Mouse (Mus musculus) midbrain, embryonic 15.5 days (tissue): Measurements from ENCODE around the gene Erh. TPM values are rescaled to one million over a fixed set of nuclear protein-coding genes. Genes with fewer than 3 reads are reported as not detected.

Experiments
- ATAC-seq: fragments of 200-750 bp; cut with Nextera tagmentation; replicated peaks from 2 replicates; pipeline ENCODE4 v1.8.0; 2017; ENCODE audit warnings: moderate TSS enrichment
- H3K27ac ChIP-seq: fragments of 300-500 bp; sonication (generic); 2 replicates; pipeline ENCODE4 v1.5.1; 2015; ENCODE audit warnings: mild to moderate bottlenecking, inconsistent platforms
- H3K27me3 ChIP-seq: fragments of 300-500 bp; sonication (generic); replicated peaks from 2 replicates; pipeline ENCODE4 v1.6.1; 2015; ENCODE audit warnings: inconsistent platforms
- H3K36me3 ChIP-seq: fragments of 300-500 bp; sonication (generic); replicated peaks from 2 replicates; pipeline ENCODE4 v1.6.1; 2015; ENCODE audit warnings: inconsistent platforms
- H3K4me1 ChIP-seq: fragments of 300-500 bp; sonication (generic); 2 replicates; pipeline ENCODE4 v1.6.1; 2015; ENCODE audit warnings: inconsistent platforms
- H3K4me2 ChIP-seq: fragments of 300-500 bp; sonication (generic); 2 replicates; pipeline ENCODE4 v1.6.1; 2015; ENCODE audit warnings: inconsistent platforms, mild to moderate bottlenecking, moderate library complexity
- H3K4me3 ChIP-seq: fragments of 300-500 bp; sonication (generic); 2 replicates; pipeline ENCODE4 v1.5.1; 2015; ENCODE audit warnings: mild to moderate bottlenecking, inconsistent platforms
- H3K9ac ChIP-seq: fragments of 300-500 bp; sonication (generic); 2 replicates; pipeline ENCODE4 v1.6.1; 2015; ENCODE audit warnings: mild to moderate bottlenecking, inconsistent platforms
- H3K9me3 ChIP-seq: fragments of 300-500 bp; sonication (generic); 2 replicates; pipeline ENCODE4 v1.6.1; 2016; ENCODE audit warnings: inconsistent platforms
- WGBS: fragments of 180-500 bp; shearing (Covaris S2); methylation state at CpG from one replicate; pipeline ENCODE4 v1.1.7; 2015; ENCODE audit warnings: mixed read lengths; 5-methylcytosine and 5-hydroxymethylcytosine counted together
- polyA plus RNA-seq: library from polyadenylated mRNA; unstranded; fragments of >200 nt; fragmentation: Nextera tagmentation; extraction: Ambion mirVana; gene quantifications from 2 replicates; pipeline ENCODE4 v1.2.1, GENCODE M21; 2015

The Erh gene
- polyA plus RNA-seq, 1 experiment from 2014 or later: 292 TPM

DNA sequence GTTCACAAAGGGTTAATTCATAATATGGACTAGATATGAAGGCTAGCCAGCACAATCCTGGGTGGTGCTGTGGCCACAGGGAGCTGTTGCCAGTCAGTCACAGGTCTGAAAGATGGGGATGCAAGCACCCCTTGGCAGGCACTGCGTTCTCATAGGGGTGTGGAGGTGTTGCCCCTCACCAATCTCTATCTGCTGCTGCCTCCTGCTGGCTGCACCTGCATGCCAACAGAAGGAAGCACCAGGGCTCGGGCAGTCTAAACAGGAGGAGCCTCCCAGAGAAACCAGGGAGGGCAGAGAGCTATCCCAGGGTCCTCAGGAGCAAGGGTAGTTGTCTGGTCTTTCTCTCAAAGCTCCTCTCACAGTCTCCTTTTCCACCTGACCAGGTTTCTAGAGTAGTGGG lies 59.2 kb downstream of the Erh start:
- Histone ChIP-seq H3K27me3 (no peaks in the 10 kb centered on the region), H3K9ac (no peak overlapping the region), H3K27ac (0 out of 2 replicates have a peak overlapping the region, but pooled peaks have one; percentile 12), H3K9me3 (no peaks in the 10 kb centered on the region), H3K4me2 (no peak overlapping the region), H3K36me3 (peaks cover 14% of the 10 kb centered on the region), H3K4me1 (no peaks in the 10 kb centered on the region), H3K4me3 (no peak overlapping the region)
- WGBS: 38% methylated on average over 2 of the region's 2 CpGs
- ATAC-seq: no peak

Other genes starting within 250 kb of the Erh start
- gene Dcaf5, start 207.7 kb downstream of the Erh start, polyA plus RNA-seq: 25.5 and 26.6 TPM in 2 replicates
- 59.6 and 69.7 TPM in 2 replicates for gene Exd2, start 181.2 kb downstream of the Erh start, polyA plus RNA-seq
- gene Galnt16, start 126.1 kb downstream of the Erh start, polyA plus RNA-seq: 39.5 and 42.4 TPM in 2 replicates
- gene Slc39a9, start 458 bp downstream of the Erh start, polyA plus RNA-seq: 24.3 and 27.5 TPM in 2 replicates
- 3.3 and 3.8 TPM in 2 replicates for gene Plekhd1, start 48.2 kb upstream of the Erh start, polyA plus RNA-seq
- gene Ccdc177, start 116.3 kb upstream of the Erh start, polyA plus RNA-seq: 5.9 and 6.6 TPM in 2 replicates
- 13.2 and 13.6 TPM in 2 replicates for gene Susd6, start 146.2 kb upstream of the Erh start, polyA plus RNA-seq